Mouse (Mus musculus) hindbrain, postnatal 0 days (tissue): ENCODE results near the gene Pdcd5. TPM values are rescaled to one million over a fixed set of nuclear protein-coding genes. Genes with fewer than 3 reads are reported as not detected.

Experiments
- ATAC-seq: fragments of 200-750 bp; cut with Nextera tagmentation; 2 replicates; pipeline ENCODE4 v1.8.0; 2017; ENCODE audit warnings: mild to moderate bottlenecking, moderate TSS enrichment, moderate library complexity
- DNase-seq: peaks from one replicate; pipeline ENCODE4 v3.0.0-alpha.2; 2015; ENCODE audit warnings: low spot score
- H3K27ac ChIP-seq: fragments of 300-500 bp; sonication (generic); 2 replicates; pipeline ENCODE4 v1.5.1; 2014; ENCODE audit warnings: mild to moderate bottlenecking
- H3K27me3 ChIP-seq: fragments of 300-500 bp; sonication (generic); 2 replicates; pipeline ENCODE4 v1.6.1; 2014; ENCODE audit warnings: low read length, mixed read lengths; ENCODE audit not compliant: insufficient read depth
- H3K36me3 ChIP-seq: fragments of 300-500 bp; sonication (generic); 2 replicates; pipeline ENCODE4 v1.6.1; 2014; ENCODE audit warnings: low read length, mixed read lengths; ENCODE audit not compliant: insufficient read depth
- H3K4me1 ChIP-seq: fragments of 300-500 bp; sonication (generic); 2 replicates; pipeline ENCODE4 v1.6.1; 2014; ENCODE audit warnings: antibody characterized with exemption, low read length, mixed read lengths; ENCODE audit not compliant: insufficient read depth
- H3K4me2 ChIP-seq: fragments of 300-500 bp; sonication (generic); 2 replicates; pipeline ENCODE4 v1.6.1; 2014; ENCODE audit warnings: low read depth, mild to moderate bottlenecking, low read length, moderate library complexity, mixed read lengths
- H3K4me3 ChIP-seq: fragments of 300-500 bp; sonication (generic); 2 replicates; pipeline ENCODE4 v1.5.1; 2014; ENCODE audit warnings: low read length
- H3K9ac ChIP-seq: fragments of 300-500 bp; sonication (generic); replicated peaks from 2 replicates; pipeline ENCODE4 v1.6.1; 2014; ENCODE audit warnings: mild to moderate bottlenecking, low read length, moderate library complexity, mixed read lengths
- H3K9me3 ChIP-seq: fragments of 300-500 bp; sonication (generic); 2 replicates; pipeline ENCODE4 v1.6.1; 2016; ENCODE audit warnings: low read length, mixed read lengths
- CTCF ChIP-seq: IDR thresholded peaks from 2 replicates; pipeline ENCODE4 v1.5.1; 2016; ENCODE audit warnings: antibody characterized with exemption, control low read depth, low read depth
- WGBS: fragments of 180-500 bp; shearing (Covaris S2); extraction: QIAGEN DNeasy Blood & Tissue Kit; methylation state at CpG from one replicate; pipeline ENCODE4 v1.1.7; 2014; 5-methylcytosine and 5-hydroxymethylcytosine counted together
- polyA plus RNA-seq: library from polyadenylated mRNA; unstranded; fragments of >200 nt; fragmentation: Nextera tagmentation; extraction: Ambion mirVana; gene quantifications from 2 replicates; pipeline ENCODE4 v1.2.1, GENCODE M21; 2015
- total RNA-seq: library from RNA; depleted of rRNA; stranded (reverse); fragments of >200 nt; gene quantifications from 2 replicates; pipeline ENCODE4 v1.2.3, GENCODE M21; 2014; rRNA removed

Gene Pdcd5
- total and polyA plus RNA-seq, 2 experiments from 2014 or later: 35.4 to 250 TPM

DNA sequence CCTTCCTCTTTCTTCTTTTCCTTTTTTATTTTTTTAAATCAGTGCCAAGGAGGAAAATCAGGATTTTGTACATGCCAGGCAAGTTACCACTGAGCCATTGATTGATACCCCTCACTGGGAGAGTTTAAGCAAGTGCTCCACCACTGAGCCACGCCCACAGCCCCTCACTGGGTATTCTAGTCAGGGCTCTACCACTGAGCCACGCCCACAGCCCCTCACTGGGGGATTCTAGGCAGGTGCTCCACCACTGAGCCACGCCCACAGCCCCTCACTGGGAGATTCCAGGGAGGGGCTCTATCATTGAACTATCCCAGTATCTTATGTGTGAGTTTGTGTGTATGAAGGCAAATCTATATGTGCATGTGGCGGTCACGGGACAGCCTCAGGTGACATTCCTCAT, 53.0 kb downstream of the Pdcd5 start:
- Histone ChIP-seq H3K27me3 (no peaks in the 10 kb centered on the region), H3K9ac (no peak overlapping the region), H3K4me1 (no peaks in the 10 kb centered on the region), H3K9me3 (no peaks in the 10 kb centered on the region), H3K4me2 (no peak overlapping the region), H3K4me3 (no peak overlapping the region), H3K36me3 (peaks cover 16% of the 10 kb centered on the region; the same call in 1 of the 2 replicates), H3K27ac (no peak overlapping the region)
- WGBS: 94% methylated on average over 5 of the region's 5 CpGs
- no peak for ATAC-seq
- TF ChIP-seq CTCF: no peak
- no peak for DNase-seq

Other genes with a start within 250 kb of the Pdcd5 start
- not detected in 2 replicates for gene Slc7a9, start 198.7 kb downstream of the Pdcd5 start, total RNA-seq
- gene Slc7a9, start 198.7 kb downstream of the Pdcd5 start, polyA plus RNA-seq: 0.11 TPM in 1 of 2 replicates, not detected in the other
- gene Tdrd12, start 109.8 kb downstream of the Pdcd5 start, total RNA-seq: 0.07 and 0.68 TPM in 2 replicates
- 0.91 and 1.2 TPM in 2 replicates for gene Tdrd12, start 109.8 kb downstream of the Pdcd5 start, polyA plus RNA-seq
- 57.4 and 58.5 TPM in 2 replicates for gene Nudt19, start 91.2 kb downstream of the Pdcd5 start, total RNA-seq
- 133 and 144 TPM in 2 replicates for gene Nudt19, start 91.2 kb downstream of the Pdcd5 start, polyA plus RNA-seq
- 0.22 and 0.26 TPM in 2 replicates for gene Rgs9bp, start 61.9 kb downstream of the Pdcd5 start, total RNA-seq
- gene Rgs9bp, start 61.9 kb downstream of the Pdcd5 start, polyA plus RNA-seq: 0.03 and 0.06 TPM in 2 replicates
- gene Ankrd27, start 61.3 kb downstream of the Pdcd5 start, total RNA-seq: 15.6 and 19.7 TPM in 2 replicates
- gene Ankrd27, start 61.3 kb downstream of the Pdcd5 start, polyA plus RNA-seq: 12.0 and 15.1 TPM in 2 replicates
- 23.3 and 36.9 TPM in 2 replicates for gene Dpy19l3, start 106.9 kb upstream of the Pdcd5 start, total RNA-seq
- gene Dpy19l3, start 106.9 kb upstream of the Pdcd5 start, polyA plus RNA-seq: 32.1 and 43.7 TPM in 2 replicates
- gene Zfp507, start 155.5 kb upstream of the Pdcd5 start, total RNA-seq: 21.3 and 22.8 TPM in 2 replicates
- 9.9 and 10.4 TPM in 2 replicates for gene Zfp507, start 155.5 kb upstream of the Pdcd5 start, polyA plus RNA-seq